Mouse (Mus musculus): ENCODE data around the gene Ddx58. TPM values are rescaled to one million over a fixed set of nuclear protein-coding genes. Genes with fewer than 3 reads are reported as not detected.

Ddx58 gene
- total RNA-seq, 2 experiments from 2014 or later = 22.7 to 23.4 TPM

- no peak for DNase-seq (ENCODE audit: low spot score in 2 of 2)
Measured at GRCm38 (mm10) chr4:40236829-40237228, 2.8 kb downstream of the Ddx58 start.

- no peak for DNase-seq (ENCODE audit: low spot score in 2 of 2)
Measured at GRCm38 (mm10) chr4:40234256-40234655, 5.4 kb downstream of the Ddx58 start.

GRCm38 (mm10) chr4:40233062-40233664, 6.5 kb downstream of the Ddx58 start:
- no peak for DNase-seq (ENCODE audit: low spot score in 2 of 2)

GRCm38 (mm10) chr4:40229723-40230122, 9.9 kb downstream of the Ddx58 start:
- no peak for DNase-seq (ENCODE audit: low spot score in 2 of 2)

GRCm38 (mm10) chr4:40227886-40228285, 11.7 kb downstream of the Ddx58 start:
- DNase-seq (ENCODE audit: low spot score in 2 of 2) = no peak

- DNase-seq (ENCODE audit: low spot score in 2 of 2) = no peak
Measured at GRCm38 (mm10) chr4:40227131-40227530, 12.5 kb downstream of the Ddx58 start.

GRCm38 (mm10) chr4:40226095-40226494, 13.5 kb downstream of the Ddx58 start:
- no peak for DNase-seq (ENCODE audit: low spot score in 2 of 2)

- DNase-seq (ENCODE audit: low spot score in 2 of 2) = no peak
Measured at GRCm38 (mm10) chr4:40221876-40222585, 17.6 kb downstream of the Ddx58 start.

- DNase-seq (ENCODE audit: low spot score in 2 of 2) = no peak
Measured at GRCm38 (mm10) chr4:40221004-40221760, 18.4 kb downstream of the Ddx58 start.

- no peak for DNase-seq (ENCODE audit: low spot score in 2 of 2)
Measured at GRCm38 (mm10) chr4:40220437-40220836, 19.2 kb downstream of the Ddx58 start.

- no peak for DNase-seq (ENCODE audit: low spot score in 2 of 2)
Measured at GRCm38 (mm10) chr4:40218382-40218781, 21.2 kb downstream of the Ddx58 start.

- no peak for DNase-seq (ENCODE audit: low spot score in 2 of 2)
Measured at GRCm38 (mm10) chr4:40217910-40218309, 21.7 kb downstream of the Ddx58 start.

- no peak for DNase-seq (ENCODE audit: low spot score in 2 of 2)
Measured at GRCm38 (mm10) chr4:40212177-40212576, 27.5 kb downstream of the Ddx58 start.

- no peak for DNase-seq (ENCODE audit: low spot score in 2 of 2)
Measured at GRCm38 (mm10) chr4:40207701-40208100, 31.9 kb downstream of the Ddx58 start.

GRCm38 (mm10) chr4:40205231-40205903, 34.3 kb downstream of the Ddx58 start:
- no peak for DNase-seq (ENCODE audit: low spot score in 2 of 2)

GRCm38 (mm10) chr4:40204374-40204773, 35.3 kb downstream of the Ddx58 start:
- DNase-seq (ENCODE audit: low spot score in 2 of 2) = no peak

GRCm38 (mm10) chr4:40202205-40202604, 37.4 kb downstream of the Ddx58 start:
- DNase-seq (ENCODE audit: low spot score in 2 of 2) = no peak

- no peak for DNase-seq (ENCODE audit: low spot score in 2 of 2)
Measured at GRCm38 (mm10) chr4:40195336-40195735, 44.3 kb downstream of the Ddx58 start.

- no peak for DNase-seq (ENCODE audit: low spot score in 2 of 2)
Measured at GRCm38 (mm10) chr4:40193461-40193860, 46.2 kb downstream of the Ddx58 start.

GRCm38 (mm10) chr4:40192246-40192645, 47.4 kb downstream of the Ddx58 start:
- no peak for DNase-seq (ENCODE audit: low spot score in 2 of 2)

GRCm38 (mm10) chr4:40187956-40188355, 51.7 kb downstream of the Ddx58 start:
- no peak for DNase-seq (ENCODE audit: low spot score in 2 of 2)

- no peak for DNase-seq (ENCODE audit: low spot score in 2 of 2)
Measured at GRCm38 (mm10) chr4:40184470-40184869, 55.2 kb downstream of the Ddx58 start.

Measured in adrenal gland, postnatal 4 days (tissue).